Mouse (Mus musculus): ENCODE measurements around the gene Rgs7.

Gene Rgs7

DNA sequence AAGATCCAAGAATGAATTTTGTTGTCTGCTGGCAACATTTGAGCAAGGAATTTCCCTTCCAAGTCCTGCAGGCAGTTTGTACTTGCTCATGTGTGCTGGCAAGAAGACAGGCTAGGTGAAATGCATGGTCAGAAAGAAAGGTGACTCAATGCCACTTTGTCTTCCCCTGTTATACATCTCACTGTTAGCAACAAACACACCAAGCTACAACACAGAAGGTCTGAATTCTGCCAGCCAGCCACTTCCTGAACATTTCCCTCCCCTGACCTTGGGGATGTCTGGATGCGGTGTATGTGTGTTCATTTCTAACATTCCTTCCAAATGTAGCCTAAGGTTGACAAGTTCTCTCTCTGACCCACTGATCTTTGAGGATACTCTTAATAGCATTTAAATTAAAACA lies 191.4 kb downstream of the Rgs7 start:
- no peak for DNase-seq (ENCODE audit: low spot score in 2 of 2)

GRCm38 (mm10) chr1:175300404-175300803 lies 191.9 kb downstream of the Rgs7 start:
- no peak for DNase-seq (ENCODE audit: low spot score in 2 of 2)

- no peak for DNase-seq (ENCODE audit: low spot score in 2 of 2)
Observed at GRCm38 (mm10) chr1:175299603-175300397, 192.5 kb downstream of the Rgs7 start.

DNA sequence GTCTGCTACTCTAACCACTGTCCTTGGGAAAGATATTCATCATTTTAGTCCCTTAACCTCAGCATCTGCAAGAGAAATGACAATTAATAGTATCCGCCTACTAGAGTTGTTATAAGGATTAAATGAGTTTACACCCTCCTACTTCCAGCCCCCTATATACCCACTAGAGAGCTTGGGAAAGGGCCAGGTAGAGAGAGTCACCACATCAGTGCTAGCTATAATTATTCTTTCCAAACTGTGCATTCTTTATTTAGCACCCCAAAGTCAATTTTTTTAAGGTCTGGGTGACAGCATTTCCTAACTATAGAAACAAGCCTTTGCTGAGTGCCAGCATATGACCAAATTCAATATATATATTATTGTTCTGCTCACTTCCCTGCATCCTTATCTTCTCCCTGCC lies 195.4 kb downstream of the Rgs7 start:
- DNase-seq (ENCODE audit: low spot score in 2 of 2) = no peak

- no peak for DNase-seq (ENCODE audit: low spot score in 2 of 2)
Observed at GRCm38 (mm10) chr1:175290072-175290471, 202.2 kb downstream of the Rgs7 start.

GRCm38 (mm10) chr1:175262341-175262740 lies 230.0 kb downstream of the Rgs7 start:
- no peak for DNase-seq (ENCODE audit: low spot score in 2 of 2)

- DNase-seq (ENCODE audit: low spot score in 2 of 2) = no peak
Observed at GRCm38 (mm10) chr1:175259374-175259773, 232.9 kb downstream of the Rgs7 start.

DNA sequence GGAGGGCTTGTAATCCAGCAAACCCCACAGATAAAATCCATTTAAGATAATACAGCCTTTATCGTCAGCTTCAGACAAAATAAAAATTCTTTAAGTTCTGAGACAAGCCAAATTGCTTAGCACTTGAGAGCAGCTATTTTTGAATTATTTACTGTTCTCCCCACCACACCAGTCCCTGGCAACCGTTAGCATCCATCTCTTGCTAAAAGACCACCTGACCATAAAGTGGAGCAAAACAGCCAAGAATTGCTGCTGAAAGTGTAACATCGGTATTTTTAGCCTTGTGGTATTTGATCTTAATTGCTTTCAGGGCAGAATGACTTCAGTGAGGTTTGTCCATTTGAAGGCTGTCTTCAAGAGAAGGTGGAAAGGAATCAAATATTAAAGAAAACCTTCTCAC lies 237.1 kb downstream of the Rgs7 start:
- DNase-seq (ENCODE audit: low spot score in 2 of 2) = no peak

DNA sequence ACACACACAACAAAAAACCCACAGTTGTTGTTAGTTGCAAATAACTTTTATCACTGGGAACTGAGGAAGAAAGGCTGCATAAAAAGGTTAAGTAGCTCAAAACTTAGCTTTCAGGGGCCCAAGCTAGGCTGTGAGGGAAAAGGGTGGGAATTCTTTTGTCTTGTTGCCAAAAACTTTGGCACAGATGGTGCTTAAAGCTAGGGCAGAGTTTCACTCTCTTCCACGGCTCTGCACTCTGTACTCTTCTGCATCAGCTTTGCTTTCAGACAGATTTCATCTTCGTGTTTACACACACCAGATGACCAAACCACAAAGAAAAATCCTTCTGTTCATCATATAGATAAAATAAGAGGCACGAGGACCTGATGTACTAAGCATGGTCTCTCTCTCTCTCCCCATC lies 237.6 kb downstream of the Rgs7 start:
- no peak for DNase-seq (ENCODE audit: low spot score in 2 of 2)

DNA sequence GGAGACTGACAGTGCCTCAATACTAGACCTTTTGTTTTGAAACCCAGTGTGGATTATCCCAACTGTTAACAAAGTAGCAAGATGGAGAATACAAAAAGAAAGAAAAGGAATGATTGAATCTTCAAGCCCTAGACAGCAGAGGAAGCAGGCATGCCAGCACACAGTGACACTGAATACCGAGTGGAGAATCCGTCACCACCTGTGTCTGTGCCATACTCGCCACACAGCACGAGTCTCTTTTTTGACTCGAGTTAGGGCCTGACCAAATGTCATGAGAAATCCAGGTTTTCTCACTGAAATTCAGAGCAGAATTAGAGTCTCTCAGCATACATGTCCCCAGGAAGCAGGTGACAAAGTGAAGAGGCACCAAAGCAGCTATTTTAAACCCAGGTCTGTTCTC lies 250.2 kb downstream of the Rgs7 start:
- DNase-seq (ENCODE audit: low spot score in 2 of 2) = no peak

- DNase-seq (ENCODE audit: low spot score in 2 of 2) = no peak
Observed at GRCm38 (mm10) chr1:175240137-175240536, 252.2 kb downstream of the Rgs7 start.

DNA sequence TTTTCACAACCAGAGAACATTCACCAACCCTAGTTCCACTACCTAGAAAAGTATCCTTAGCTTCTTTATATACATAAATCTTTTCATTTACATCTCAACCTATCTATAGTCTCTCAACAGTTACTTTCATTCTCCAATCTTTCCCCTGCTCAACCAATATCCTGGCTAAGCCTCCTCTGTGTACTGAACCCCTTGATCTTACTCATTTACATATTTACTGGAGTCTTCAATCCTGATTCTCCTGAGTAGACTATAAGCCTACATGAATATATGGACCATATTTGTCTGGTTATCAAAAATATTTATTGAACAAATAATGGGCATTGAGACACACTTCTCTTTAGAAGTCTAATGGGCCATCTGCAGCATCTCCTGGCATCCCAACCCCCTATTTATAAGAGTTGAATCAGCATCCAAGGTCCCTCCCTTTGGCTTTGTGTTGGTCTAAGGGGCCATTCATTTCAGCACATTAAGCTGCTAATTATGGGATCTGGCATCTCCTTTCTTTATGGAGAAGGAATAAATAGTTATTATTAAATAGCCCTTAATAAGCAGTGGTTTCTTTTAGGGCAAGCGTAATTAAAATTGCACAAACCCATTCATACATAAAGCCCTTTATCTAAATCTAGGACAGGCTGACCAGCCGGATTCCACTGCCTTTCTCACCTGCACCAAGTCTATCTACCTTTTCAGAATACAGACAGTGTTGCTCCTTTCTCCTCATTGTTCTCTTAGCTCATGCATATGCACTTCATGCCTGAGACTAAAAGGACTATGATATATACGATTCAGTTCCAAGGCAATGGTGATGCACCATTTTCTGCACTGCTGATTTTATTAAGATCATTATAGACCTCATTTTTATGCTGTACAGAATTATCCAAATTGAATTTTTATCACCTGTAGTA lies 270.5 kb downstream of the Rgs7 start:
- no peak for DNase-seq (ENCODE audit: low spot score in 2 of 2)

DNA sequence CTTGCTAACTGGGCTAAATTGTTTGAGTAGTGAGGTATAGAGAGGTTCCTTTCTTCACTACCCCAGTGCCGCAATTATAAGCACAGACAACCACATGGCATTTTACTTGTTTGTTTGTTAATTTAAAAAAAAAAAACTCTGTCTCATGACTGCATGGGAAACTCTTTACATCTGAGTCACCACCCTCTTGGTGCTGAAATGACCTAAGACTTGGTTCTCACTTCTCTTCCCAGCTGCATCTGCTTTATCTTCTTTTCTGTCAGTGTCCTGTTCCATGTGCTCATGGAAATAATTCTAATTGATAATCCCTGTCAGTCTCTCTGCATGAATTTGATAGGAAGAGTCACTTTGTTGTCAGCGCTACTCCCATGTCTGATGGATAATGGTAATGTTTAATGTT lies 272.7 kb downstream of the Rgs7 start:
- DNase-seq (ENCODE audit: low spot score in 2 of 2) = no peak

DNA sequence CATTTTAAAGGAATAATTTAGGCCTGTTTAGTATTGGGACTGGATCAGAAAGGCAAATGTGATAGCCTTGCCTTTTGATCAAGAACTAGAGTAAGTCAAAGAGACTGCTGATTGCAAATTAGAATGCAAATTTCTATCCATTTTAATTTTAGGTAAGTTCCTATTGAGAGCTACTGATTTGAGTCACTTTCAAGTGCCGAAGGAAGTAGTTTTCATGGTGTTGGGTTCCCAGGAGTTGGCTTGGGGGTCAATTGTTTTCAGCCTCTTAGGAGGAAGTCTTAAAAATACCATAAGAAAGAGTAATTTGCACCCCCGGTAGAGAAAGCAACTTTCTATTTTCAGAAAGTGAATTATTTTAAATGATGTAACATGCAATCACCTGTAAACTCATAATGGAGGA lies 285.3 kb downstream of the Rgs7 start:
- no peak for DNase-seq (ENCODE audit: low spot score in 2 of 2)

DNA sequence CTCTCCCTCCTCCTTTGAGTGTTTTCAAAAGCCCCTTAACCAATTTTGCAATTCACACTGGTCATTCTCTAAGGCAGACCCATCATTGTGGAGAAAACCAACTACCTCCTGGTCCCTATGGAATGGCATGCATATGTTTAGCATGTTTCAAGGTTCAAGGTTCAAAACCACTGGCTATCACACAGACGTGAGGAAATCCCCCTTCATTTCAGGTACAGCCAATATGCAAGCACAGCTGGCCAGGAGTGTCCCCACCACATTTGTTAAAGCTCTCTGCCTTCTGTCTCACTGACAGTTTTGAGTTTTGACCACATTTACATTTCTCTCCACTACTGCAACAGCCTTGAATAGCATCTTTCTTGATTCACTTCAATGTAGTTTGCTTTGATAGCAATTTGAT lies 286.7 kb downstream of the Rgs7 start:
- DNase-seq (ENCODE audit: low spot score in 2 of 2) = no peak

GRCm38 (mm10) chr1:175203544-175203943 lies 288.8 kb downstream of the Rgs7 start:
- no peak for DNase-seq (ENCODE audit: low spot score in 2 of 2)

- no peak for DNase-seq (ENCODE audit: low spot score in 2 of 2)
Observed at GRCm38 (mm10) chr1:175202902-175203301, 289.4 kb downstream of the Rgs7 start.

DNA sequence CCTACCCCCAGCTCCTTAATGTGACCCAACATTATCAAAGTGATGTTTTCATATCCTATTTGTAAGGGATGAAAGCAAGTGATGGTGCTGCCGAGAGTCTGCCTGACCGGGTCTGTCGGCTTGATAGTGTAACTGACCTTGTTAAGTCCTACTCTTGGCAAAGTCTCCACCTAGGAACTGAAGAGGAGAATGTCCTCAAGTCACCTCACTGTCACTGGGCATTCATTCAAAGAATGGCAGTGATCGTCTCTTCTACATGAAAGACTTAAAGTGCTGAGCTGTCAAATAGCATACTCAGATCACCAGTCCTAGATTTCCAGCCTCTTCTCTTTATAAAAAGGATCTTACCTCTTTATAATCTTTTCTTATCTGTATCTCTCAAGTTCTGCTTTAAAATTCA lies 293.4 kb downstream of the Rgs7 start:
- no peak for DNase-seq (ENCODE audit: low spot score in 2 of 2)

DNA sequence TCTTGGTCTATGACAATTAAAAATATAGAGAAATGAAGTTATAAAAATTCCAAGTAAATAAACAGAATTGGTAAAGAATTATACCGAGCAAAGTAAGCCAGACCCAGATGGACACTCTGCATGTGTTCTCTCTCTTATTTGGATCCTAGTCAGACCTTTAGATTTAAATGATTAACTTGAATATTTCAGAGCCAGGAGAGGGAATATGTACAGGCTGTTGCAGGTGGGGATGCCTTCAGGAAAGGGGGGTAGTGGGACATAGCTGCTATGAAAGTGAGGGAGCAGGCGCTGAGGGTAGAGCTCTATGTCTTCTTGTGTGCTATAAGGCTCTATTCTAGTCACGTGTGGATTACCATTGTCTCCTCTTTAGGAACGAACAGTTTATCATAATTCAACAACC lies 296.5 kb downstream of the Rgs7 start:
- no peak for DNase-seq (ENCODE audit: low spot score in 2 of 2)

DNA sequence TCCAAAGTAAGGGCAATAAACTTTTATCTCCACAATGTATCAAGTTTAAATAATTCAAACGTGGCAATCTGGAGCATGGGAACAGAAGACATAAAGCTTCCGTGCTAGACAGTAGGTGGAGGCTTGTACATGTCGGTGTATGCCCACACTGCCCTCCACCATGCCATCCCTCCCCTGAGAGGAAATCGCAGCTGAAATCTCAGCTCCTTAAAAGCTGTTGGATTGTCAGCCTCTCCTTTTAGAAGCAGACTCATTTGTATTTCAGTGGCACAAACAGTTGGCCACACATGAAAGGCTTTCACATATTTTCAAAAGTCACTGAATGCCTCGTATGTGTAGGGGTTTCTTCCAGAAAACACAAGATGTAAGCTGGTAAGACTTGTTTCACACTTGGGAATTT lies 304.1 kb downstream of the Rgs7 start:
- DNase-seq (ENCODE audit: low spot score in 2 of 2) = no peak

- DNase-seq (ENCODE audit: low spot score in 2 of 2) = no peak
Observed at GRCm38 (mm10) chr1:175185211-175185610, 307.1 kb downstream of the Rgs7 start.

DNA sequence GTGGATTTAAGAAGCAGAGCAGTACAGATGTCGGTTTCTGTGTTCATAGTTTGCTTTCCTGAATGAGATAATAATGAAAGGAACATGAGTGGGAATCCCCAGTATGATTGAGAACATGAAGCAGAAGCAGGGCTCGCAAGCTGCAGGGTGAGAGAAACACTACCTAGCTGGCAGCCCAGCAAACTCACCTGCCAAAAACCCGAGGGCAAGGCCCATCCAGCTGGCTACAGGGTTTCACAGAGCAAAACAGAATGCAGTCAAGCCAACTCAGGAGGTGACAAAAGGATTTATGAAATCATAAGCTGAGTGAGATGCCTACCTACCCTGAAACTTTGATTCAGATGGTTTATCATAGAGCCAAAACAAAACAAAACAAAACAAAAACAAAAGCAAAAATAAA lies 307.6 kb downstream of the Rgs7 start:
- DNase-seq (ENCODE audit: low spot score in 2 of 2) = no peak

DNA sequence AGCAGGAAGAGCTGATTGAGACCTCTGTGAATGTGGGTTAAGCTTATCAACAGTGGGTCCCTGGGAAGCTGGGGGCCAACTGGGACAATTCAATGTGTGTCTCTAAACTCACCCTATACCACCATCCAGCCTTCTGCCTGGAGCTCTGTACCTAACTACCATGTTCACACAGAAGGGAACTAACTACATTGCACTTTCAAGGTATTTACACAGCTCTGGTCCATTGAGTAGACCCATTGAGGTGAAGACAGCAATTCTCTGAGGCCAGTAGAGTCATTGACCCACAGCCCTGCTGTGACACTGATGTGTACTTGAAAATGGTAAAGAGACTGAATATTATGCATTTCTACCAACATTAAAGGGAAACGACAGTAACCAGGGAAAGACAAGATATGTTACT lies 313.6 kb downstream of the Rgs7 start:
- DNase-seq (ENCODE audit: low spot score in 2 of 2) = no peak
